Mouse (Mus musculus) kidney, postnatal 36 days (tissue): Measurements from ENCODE around the gene Cd247.

ENCODE experiments used
- DNase-seq, 2 experiments: peaks; one replicate each; pipeline ENCODE4 v3.0.0; 2021 to 2022; ENCODE audit warnings: mixed read lengths in 2 of 2

The Cd247 gene

DNA sequence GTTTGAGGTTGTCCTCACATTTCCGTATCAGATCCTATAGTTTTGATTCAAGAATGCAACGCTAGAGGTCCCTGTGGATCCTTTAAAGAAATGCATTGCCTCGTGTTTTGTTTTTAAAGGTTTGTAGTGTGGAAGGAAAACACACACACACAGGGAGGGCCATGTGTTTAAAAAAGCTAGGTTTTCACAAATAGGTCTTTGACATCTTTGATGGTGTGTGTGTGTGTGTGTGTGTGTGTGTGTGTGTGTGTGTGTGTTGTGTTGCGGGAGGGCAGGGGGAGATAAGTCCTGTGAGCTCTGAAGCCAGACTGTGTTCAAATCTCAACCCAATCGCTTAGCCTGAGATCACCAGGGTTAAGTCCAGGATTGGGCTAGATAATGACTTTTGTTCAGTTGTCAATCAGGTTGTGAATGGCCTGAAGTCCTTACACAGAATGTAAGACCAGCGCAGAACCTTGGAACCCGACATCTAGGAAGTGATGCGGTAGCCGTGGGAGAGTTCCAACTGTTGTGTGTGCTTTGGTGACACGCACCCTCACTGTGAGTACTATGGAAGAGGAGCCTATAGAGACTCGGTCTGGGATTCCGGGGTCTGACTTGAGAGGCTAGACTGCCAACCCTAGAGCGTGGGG, 8.4 kb upstream of the Cd247 start:
- peak in 1 of 2 experiments; percentile 17 for DNase-seq

DNA sequence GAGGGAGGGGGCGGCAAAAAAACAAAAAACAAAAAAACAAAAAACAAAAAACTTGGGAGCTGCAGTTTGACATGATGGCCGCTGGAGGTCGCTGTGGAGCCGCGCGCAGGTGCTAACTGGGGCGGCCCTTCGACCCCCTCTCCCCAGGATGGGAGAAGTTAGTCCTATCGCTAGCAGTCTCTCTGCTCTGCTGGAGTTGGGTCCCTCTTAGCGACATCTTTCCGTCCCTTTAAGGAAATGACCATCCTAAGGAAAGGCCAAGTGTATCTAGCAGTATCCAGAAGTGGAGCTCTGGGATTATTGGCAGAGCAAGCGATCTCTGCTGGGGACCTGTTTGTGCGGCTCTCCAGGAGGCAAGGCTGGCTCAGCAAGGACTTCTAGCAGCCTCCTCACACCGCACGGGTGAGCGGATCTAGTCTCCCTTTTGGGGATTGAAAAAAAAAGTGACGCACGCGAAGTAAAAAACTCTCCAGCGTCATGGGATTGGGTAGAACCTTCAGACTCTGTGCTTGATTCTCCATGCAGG, 7.8 kb upstream of the Cd247 start:
- peak in 1 of 2 experiments; percentile 63 for DNase-seq

DNA sequence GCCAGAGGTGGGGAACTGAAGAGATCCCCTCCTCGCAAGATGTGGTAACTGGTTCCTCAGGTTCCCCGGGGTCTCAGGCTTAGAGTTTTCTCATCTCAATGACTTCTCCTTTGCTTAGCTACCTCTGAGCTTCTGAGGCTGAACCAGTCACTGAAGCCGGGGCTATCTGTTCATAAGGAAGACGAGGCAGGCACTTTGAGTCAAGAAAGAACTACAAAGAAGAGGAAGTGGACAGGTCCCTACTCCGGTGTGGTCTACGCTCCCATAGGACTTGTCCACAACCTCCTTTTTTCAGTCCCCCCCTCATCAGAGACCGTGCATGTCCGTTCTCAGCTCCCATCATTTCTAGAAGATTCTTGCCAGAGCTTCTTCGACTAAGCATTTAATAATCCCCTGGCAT, 7.1 kb upstream of the Cd247 start:
- DNase-seq = no peak

DNA sequence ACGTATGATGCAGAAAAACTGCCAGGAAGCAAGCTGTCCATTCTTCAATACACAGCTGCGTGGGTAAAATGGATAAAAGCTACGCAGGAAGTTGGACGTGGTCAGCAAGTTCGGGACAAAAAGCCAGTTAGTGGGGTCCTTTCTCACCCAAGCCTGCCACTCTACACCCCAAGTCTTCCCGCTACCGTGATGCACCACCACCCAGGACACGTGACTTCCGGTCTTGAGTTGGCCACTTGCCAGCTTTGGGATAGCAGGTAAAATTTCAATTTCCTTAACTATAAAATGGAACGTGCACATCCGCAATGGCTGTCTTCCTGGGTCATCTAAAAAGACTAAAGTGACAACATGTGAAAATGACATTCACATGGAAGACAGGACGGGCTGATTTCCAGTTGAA, 6.6 kb upstream of the Cd247 start:
- no peak for DNase-seq

DNA sequence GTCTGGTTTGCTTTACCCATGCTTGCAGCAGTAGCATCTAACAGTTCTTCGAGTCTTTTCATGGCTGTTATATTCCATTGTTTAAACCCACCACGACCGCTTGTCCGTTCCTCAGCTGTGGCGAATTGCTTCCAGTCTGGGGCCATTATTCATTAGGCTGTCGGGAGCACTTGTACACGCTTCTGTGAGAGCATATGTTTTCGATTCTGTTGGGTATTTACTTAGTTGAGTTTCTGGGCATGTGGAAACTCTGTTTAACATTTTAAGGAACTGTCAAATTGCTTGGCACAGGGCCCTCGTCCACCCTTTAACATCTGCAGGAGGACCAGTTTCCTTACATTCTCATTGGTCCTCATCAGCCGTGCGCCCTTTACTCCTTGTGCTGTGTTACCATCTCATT, 2.2 kb upstream of the Cd247 start:
- DNase-seq = no peak

DNA sequence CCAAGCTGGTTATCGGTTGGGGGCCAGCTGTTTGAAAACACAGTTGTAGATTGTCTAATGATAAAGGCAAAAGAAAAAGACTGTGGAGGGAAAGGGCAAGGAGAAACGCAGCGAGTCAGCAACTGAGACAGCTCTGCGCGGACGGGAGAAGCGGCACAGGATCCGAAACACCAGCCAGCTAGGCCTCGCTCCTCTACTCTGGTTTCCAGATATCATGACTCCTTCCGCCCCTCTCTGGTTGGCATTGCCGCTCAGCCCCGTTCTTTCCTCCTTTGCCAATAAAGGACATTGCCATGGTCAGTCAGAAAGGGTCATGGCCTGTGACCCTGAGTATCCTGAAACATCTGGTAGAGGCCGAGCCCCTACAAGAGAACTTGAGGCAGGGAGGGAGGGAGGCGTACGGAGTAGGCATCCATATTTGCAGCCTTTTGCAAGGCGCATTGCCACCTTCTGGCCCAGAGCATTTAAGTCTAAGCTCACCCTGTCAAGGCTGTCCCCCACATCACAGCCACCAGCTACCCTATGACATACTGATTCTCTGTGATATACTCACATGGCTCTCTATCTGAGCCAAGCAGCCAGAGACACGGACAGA, 682 bp downstream of the Cd247 start:
- DNase-seq = no peak

DNA sequence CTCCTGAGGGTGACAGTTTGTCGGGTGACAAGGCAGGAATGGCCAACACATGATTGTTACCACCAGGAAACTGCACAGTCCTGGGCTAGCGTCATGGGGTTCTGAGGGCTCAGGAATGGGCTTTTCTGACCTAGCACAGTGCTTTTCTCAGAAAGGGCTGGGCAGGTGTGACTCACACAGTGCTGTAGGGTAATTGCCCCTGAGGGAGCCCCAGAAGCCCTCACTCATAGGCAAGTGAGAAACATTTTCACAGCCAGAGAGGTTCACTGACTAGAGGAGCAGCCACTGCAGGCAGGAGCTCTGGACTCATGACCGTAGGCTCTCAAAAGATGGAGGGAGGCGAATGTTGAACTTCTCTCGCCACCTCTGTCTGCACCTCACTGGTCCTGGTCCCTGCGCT, 1.5 kb downstream of the Cd247 start:
- no peak for DNase-seq

DNA sequence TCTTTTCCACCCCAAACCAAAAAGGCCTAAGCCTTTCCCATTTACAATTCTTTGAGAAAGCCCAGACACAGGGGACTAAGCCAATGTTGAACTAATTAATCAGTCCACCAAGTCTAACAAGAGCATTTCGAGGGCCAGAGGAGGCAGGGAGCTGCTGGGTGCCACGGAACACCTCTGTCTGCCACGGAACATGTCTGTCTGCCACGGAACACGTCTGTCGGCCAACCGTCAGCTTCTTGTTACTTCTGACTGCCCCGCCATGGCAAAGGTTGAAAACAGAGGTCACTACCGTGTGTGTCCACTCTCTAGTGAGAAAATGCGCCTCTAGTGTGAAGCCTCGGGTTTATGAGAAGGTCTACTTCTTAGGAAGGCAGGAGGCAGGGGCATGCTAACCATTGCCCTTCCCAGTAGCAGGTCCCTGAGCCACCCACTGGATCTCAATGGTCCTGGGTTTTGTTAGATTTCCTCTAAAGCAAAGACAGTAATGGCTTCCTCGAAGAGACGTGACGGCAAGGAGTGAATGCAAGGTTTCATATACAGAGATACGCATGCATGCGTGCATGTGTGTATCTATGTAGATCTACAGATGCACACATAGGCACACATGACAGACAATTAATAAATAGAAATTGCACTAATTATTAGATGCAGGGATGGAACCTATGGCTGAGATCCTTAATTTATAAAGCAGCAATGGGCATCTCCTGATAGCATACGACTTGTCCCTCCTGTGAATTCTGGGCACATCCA, 2.2 kb downstream of the Cd247 start:
- DNase-seq = no peak

DNA sequence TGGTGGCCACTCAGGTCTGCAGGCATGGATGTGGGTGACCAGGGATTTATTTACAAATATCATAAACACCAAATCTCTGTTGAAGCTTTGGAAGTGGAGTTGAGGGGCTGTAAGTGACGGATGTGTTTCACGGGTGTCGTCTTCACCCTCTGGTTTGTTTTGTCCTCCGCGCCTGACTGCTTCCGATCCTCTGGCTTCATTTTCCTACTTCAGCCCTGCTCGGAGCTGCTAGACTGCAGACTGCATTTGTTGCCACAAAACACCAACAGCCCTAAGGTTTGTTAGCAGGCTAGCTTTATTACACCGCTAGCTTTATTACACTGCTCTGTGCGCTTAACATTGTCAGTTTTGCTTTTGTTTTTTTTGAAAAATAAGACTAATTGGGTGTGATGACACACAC, 2.9 kb downstream of the Cd247 start:
- DNase-seq = no peak

DNA sequence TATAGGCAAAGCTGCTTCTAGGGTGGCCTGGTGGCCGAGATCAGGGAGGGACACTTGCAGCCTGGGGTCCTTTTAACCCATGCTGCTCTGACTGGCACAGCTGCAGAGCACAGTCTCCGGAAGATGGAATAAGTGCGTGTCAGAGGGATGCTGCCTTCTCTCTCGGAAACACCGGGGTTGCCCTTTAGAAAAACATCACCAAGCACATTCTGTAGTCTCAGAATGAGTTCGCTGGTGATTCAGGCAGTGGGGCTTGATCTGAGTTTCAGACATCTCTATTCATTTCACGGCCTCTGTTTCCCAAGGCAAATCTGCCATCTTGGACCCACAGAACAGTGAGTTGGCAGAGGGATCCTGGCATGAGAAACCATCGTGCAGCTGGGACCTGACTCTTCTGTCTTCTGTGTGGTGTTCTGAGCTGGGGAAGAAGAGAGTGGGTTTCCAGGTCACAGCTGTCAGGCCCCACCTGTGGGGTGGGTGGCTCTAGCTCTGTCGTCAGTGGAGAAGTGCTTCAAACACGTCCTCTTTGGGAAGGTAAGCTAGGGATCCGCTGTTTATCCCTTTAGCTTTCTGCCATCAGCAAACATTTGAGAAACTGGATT, 13.3 kb downstream of the Cd247 start:
- DNase-seq = no peak

DNA sequence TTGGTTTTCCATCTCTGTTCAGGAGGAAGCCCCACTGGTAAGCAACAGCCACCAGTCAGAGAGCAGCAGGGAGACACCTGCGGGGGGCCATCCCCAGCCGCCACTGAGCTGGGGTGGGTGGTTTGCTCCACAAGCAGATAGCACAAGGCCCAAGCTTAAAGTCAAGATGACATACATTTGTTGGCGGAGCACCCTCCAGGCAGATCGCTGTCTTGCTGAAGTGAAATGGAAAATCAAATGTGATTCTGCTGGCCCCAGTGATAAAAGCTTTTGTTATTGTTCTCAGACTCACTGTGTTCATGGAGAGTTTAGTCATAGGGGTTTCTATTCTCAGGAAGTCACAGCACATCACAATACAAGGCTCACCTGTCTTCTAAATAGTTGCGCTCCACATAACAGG, 14.6 kb downstream of the Cd247 start:
- DNase-seq = no peak

DNA sequence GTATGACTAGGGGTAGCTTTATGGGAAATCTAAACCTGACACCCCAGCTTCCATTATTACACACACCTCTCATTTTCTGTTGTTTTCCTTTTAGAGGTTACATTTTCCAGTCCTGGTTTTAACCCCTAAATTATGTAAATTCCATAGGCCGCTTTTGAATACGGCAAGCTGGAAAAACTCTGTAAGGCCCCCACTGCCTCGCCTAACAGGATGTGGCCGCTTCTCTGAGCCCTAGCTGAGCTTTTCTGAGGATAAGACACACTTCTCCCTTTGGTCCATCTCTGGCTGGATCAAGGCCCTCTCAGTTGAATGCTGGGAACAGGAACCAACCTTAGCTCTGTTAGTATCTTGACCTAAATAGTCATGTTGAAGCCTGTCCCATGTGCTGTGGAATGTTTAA, 15.7 kb downstream of the Cd247 start:
- DNase-seq = no peak

DNA sequence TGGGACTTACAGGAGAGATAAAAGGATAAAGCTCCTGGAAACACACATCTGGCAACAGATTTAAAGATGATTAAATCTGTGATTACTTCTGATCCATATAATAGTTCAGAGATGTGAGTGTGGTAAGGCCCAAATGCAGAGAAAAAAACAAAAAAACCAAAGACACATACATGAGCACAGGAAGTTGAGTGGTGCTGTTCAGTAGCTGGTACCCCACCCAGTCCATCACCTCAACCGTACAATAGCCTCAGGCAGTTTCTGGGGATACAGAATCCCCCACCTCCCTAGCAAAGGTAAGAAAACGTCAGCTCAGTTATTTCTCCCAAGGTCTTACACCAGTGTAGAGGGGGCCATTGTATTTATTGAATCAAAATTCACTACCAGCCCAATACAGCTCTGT, 22.2 kb downstream of the Cd247 start:
- no peak for DNase-seq

DNA sequence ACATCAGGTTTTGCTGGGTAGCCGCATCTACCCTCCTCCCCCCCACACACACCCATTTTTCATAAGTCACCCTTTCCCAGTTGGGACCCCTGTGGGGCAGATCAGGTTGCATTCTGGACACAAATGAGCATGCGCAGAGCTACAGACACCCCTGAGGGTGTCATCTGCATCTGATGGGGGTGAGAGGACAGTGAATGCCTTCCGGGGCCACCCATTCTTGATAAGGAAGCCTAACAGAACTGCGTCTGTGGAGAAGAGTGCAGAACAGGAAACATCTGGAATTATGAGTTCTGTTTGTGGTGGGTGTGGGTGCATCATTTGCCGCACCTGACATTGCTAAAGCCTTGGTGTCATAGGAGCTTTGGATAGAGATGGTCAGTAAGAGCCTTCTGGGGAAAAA, 22.7 kb downstream of the Cd247 start:
- no peak for DNase-seq

DNA sequence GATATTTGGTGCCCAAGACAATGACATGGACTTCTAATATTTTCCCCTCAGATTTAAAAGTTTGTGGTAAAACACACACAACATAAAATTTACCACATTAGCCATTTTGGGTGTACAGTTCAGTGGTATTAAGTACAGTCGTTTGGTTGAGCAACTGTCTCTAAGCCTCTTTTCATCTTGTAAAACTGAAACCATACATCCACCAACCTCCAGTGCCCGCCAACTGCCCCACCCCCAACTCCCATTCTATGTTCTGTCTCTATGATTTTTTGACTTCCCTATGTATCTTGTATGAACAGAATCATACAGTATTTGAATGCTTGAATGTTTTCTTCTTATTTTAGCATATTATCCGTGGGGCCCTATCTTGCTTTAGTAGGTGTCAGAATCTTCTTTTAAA, 24.3 kb downstream of the Cd247 start:
- DNase-seq = no peak

DNA sequence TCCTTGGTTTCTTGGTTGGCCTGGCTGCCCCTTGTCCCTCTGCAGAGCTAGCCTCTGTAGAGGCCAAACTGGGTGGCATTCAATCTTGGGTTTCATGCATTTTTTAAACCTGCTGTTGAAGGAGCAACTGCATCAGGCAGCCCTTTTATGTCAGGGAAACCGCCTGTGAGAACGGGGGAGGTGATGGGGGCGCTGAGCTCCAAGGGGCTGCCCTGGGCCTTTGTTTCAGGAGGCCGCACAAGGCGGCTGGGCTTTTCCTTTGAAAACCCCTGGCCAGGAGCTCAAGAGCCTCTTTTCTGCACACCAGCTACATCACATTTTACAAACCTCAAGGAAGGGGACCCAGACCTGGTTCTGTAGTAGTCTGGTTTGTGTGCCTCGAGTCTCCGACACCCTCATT, 25.6 kb downstream of the Cd247 start:
- no peak for DNase-seq

DNA sequence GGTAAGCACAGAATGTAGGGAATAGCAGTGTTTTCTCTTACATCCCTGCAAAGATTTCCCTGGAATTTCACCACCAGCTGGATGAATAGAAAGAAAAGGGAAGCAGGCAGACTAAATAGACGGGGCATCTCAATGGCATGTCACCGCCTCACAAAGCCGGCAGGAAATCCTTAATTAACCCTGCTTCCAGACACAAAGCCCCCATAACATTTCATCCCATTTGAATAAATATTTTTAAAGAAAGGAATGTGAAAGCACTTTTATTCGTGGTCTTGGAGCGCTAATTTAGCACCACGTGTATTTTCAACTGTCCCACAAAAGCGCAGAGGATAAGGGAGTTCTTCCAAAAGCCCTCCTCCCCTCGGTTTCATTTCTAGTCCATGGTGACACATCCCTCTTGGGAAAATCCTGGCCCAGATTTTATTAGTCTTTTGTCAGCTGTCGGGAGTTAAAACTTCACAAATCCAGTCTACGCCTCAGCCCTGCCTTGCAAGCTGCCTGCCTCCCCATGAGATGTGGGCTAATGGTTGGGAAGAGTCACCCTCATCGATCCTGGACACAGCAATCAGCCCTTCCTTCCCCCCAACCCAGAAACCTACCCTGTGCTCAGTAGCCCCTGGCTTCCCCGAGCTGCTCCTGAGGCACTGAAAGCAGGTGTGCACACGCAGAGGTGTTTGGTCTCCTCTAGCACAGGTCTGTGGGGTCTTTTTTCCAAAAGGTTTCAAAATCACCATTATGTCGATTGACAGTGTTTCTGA, 26.2 kb downstream of the Cd247 start:
- no peak for DNase-seq

DNA sequence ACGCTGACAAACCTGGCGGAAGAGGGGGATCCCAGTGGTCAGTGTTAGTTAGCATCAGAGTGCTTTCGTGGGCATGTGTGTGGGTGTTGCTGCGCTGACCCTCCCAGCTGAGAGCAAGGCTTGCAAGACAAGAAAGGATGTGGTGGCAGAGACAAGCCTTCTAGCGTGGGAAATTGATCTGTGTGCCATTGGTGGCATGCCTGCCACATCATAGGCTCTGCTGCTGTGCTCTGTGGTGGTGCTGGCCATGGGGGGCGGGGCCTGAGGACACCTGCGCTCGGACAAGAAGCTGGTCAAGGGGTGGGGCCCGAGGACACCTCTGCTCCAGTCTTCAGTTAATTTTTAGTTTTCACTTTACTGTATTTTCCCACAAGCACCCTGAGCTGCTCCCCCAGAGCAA, 27.9 kb downstream of the Cd247 start:
- DNase-seq = no peak

DNA sequence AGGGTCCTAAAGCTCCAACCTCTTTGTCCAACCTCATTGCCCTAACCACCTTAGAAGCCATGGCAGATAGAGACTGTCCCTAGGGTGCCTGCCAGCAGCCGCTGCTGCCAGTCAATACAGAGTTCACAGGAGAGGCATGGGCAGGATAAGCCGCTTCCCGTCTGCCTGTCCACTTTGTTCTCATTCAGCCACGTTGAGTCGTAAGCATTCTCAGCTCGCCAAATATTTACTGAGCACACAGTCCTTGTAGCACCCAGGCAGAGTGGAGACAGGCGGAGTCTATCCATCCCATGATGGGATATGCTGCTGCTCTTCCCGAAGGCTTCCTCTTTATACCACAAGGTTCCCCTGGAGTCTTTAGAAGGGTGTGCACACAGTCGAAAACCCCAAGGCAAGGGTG, 28.8 kb downstream of the Cd247 start:
- no peak for DNase-seq

DNA sequence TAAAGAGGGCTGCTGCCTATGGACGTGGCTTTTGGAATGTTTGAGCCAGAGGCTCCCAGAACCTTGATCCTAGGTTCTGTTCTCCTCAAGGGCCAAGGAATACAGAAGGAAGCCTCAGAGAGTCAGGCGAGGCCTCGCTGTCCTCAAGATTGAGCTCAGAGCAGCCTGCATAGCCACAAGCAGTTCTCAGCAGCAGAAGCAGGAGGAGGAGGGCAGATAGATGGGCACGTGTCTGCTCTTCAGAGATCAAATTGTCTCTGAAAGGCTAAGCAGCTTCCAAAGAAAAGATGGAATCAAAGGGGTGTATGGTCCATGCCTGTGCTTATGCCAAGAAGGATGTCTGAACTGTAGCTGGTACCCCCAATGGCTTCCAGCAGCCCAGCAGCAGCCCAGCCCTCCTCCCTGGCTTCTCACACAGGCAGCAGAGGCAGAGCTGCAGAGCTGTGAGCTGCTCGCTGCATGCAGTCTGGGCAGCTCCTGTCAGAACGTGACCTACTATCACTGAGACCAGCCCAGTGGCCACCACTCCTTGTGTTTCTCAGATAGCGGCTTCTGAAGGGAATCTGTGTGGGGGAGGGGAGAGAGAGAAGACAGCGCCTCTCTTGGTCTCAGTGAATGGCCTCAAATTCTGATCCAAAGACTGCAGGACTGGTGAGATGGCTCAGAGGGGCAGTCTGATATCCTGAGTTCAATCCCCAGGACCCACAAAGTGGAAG, 29.8 kb downstream of the Cd247 start:
- DNase-seq = no peak

DNA sequence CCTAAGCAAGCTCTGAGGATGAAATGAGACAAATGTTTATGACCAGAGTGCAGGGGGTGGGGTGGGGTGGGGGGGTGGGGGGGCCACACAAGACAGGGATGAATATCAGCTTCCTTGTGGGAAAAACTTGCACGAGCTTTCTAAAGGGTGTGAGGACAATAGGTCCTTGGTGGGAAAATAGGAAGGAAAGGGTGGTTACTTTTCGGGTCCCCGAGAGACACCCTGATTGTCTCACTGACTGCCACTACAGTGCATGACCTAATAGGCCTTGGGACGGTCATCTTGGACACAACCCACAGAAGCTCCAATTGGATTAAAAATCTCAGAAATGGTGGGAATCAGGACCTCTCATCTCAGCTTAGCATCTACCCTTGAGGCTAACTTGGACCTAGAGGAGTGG, 30.7 kb downstream of the Cd247 start:
- DNase-seq = no peak

DNA sequence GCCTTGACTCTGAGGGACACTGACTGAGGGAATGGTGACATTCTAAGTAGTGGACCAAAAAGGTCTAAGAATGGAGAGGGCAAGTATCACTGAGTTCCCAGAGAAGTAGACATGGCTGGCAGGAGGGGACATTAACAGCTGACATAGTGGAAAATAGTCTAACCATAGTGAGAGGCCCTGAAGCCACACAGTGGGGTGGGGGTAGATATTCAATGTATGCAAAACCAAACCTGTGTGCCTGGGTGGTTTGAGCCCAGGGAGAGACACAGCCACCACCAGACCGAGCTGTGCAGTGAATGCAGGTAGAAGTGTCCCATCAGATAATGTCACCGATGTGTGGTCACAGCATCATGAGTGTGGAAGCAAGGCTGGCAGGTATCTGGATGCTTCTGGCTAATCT, 33.5 kb downstream of the Cd247 start:
- DNase-seq = no peak
